Mouse (Mus musculus) kidney, postnatal 0 days (tissue): Measurements from ENCODE around the gene Dip2c. TPM values are rescaled to one million over a fixed set of nuclear protein-coding genes. Genes with fewer than 3 reads are reported as not detected.

Source experiments
- ATAC-seq: fragments of 200-750 bp; cut with Nextera tagmentation; replicated peaks from 2 replicates; pipeline ENCODE4 v1.8.0; 2017; ENCODE audit warnings: low read depth, moderate number of reproducible peaks, moderate TSS enrichment, moderate library complexity; ENCODE audit not compliant: low FRiP score
- DNase-seq: peaks from one replicate; pipeline ENCODE4 v3.0.0-alpha.2; 2016; ENCODE audit warnings: low spot score
- H3K27ac ChIP-seq: fragments of 300-500 bp; sonication (generic); 2 replicates; pipeline ENCODE4 v1.5.1; 2014; ENCODE audit warnings: mild to moderate bottlenecking
- H3K27me3 ChIP-seq: fragments of 300-500 bp; sonication (generic); 2 replicates; pipeline ENCODE4 v1.6.1; 2014; ENCODE audit warnings: low read length, mixed read lengths; ENCODE audit not compliant: insufficient read depth
- H3K36me3 ChIP-seq: fragments of 300-500 bp; sonication (generic); 2 replicates; pipeline ENCODE4 v1.6.1; 2014; ENCODE audit warnings: low read length, mixed read lengths; ENCODE audit not compliant: insufficient read depth
- H3K4me1 ChIP-seq: fragments of 300-500 bp; sonication (generic); replicated peaks from 2 replicates; pipeline ENCODE4 v1.6.1; 2014; ENCODE audit warnings: antibody characterized with exemption, low read length, mixed read lengths; ENCODE audit not compliant: insufficient read depth
- H3K4me2 ChIP-seq: fragments of 300-500 bp; sonication (generic); 2 replicates; pipeline ENCODE4 v1.6.1; 2014; ENCODE audit warnings: mild to moderate bottlenecking, low read length, moderate library complexity, mixed read lengths
- H3K4me3 ChIP-seq: fragments of 300-500 bp; sonication (generic); replicated peaks from 2 replicates; pipeline ENCODE4 v1.5.1; 2014; ENCODE audit warnings: low read depth, low read length
- H3K9ac ChIP-seq: fragments of 300-500 bp; sonication (generic); 2 replicates; pipeline ENCODE4 v1.6.1; 2014; ENCODE audit warnings: low read depth, low read length
- H3K9me3 ChIP-seq: fragments of 300-500 bp; sonication (generic); replicated peaks from 2 replicates; pipeline ENCODE4 v1.6.1; 2016; ENCODE audit warnings: low read length, inconsistent platforms, mixed read lengths
- CTCF ChIP-seq: IDR thresholded peaks from 2 replicates; pipeline ENCODE4 v1.5.1; 2016; ENCODE audit warnings: antibody characterized with exemption, low read depth, mild to moderate bottlenecking, moderate library complexity
- WGBS: fragments of 180-500 bp; shearing (Covaris S2); extraction: QIAGEN DNeasy Blood & Tissue Kit; methylation state at CpG from one replicate; pipeline ENCODE4 v1.1.7; 2014; 5-methylcytosine and 5-hydroxymethylcytosine counted together
- polyA plus RNA-seq: library from polyadenylated mRNA; unstranded; fragments of >200 nt; fragmentation: Nextera tagmentation; extraction: Ambion mirVana; gene quantifications from 2 replicates; pipeline ENCODE4 v1.2.1, GENCODE M21; 2015

The Dip2c gene
- polyA plus RNA-seq, 1 experiment from 2014 or later: 3.8 TPM

- Histone ChIP-seq H3K27me3 (no peaks in the 10 kb centered on the region), H3K9me3 (no peaks in the 10 kb centered on the region), H3K36me3 (no peaks in the 10 kb centered on the region), H3K27ac (no peak overlapping the region), H3K4me3 (no peak overlapping the region), H3K4me1 (no peaks in the 10 kb centered on the region), H3K4me2 (no peak overlapping the region), H3K9ac (no peak overlapping the region)
- 89% methylated on average over 4 of the region's 4 CpGs for WGBS
- DNase-seq (no peak), ATAC-seq (no peak)
- no peak for TF ChIP-seq CTCF
These were observed 145.6 kb downstream of the Dip2c start for GRCm38 (mm10) chr13:9421949-9422348.

DNA sequence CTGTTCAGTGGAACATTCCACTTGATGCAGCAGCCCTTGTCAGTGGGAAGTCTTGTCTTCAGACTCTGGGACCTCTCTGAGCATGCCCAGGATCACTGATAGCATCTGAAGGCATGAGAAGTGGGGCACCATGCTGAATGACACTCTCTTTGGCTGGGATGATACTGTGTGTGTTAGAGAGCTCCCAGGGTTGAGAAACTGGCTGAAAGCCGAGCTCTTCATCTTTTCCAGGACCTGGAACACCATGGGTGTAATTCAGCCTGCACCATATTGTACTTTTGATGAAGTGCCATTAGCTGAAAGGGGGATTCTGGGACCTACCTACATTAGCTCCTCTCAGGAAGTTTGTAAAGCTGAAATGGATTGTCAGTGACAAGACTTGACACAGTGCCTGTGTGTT, 146.5 kb downstream of the Dip2c start:
- DNase-seq: no peak
- H3K27me3 ChIP-seq: no peaks in the 10 kb centered on the region
- H3K4me2 ChIP-seq: no peak overlapping the region
- WGBS: 62% methylated on average over 1 of the region's 1 CpGs
- no peaks in the 10 kb centered on the region for H3K36me3 ChIP-seq
- no peak overlapping the region for H3K4me3 ChIP-seq
- no peaks in the 10 kb centered on the region for H3K4me1 ChIP-seq
- TF ChIP-seq CTCF: no peak
- H3K9ac ChIP-seq: no peak overlapping the region
- H3K27ac ChIP-seq: no peak overlapping the region
- no peaks in the 10 kb centered on the region for H3K9me3 ChIP-seq
- ATAC-seq: no peak

DNA sequence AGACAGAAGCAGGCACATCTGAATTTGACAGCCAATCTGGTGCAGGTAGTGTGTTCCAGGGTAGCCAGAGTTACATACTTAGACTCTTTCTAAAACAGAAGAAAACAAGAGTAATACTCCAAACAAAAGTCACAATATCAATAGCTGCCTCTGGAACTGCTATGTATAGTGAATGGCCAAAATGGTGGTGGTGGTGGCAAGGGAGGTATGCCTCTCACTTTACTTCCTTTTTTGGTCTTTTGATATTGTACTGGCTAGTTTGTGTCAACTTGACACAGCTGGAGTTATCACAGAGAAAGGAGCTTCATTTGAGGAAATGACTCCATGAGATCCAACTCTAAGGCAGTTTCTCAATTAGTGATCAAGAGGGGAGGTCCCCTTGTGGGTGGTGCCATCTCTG, 148.1 kb downstream of the Dip2c start:
- Histone ChIP-seq H3K4me3 (no peak overlapping the region), H3K4me1 (no peaks in the 10 kb centered on the region), H3K27me3 (no peaks in the 10 kb centered on the region), H3K27ac (no peak overlapping the region), H3K36me3 (no peaks in the 10 kb centered on the region), H3K9ac (no peak overlapping the region), H3K9me3 (no peaks in the 10 kb centered on the region), H3K4me2 (no peak overlapping the region)
- ATAC-seq (no peak), DNase-seq (no peak)
- TF ChIP-seq CTCF: no peak

DNA sequence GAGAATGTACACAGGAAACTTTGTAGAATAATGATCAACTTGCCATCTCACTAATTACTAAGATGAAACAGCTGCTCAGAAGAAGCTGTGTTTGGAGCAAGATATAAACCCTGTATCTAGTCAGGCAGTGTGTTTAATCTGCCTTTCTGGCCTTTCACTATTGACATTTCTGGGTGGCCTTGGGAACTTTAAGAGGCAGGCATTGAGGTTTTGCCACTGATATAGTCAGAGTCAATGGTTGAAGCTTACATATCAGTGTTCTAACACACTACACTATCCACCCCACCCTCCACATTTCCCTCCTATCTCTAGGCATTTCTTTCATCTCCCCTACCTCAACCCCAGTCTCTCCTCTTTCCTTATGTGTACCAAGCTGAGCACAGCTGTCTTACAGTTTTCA, 149.9 kb downstream of the Dip2c start:
- Histone ChIP-seq H3K36me3 (no peaks in the 10 kb centered on the region), H3K9ac (no peak overlapping the region), H3K4me2 (no peak overlapping the region), H3K9me3 (0 out of 2 replicates have a peak, but pooled peaks cover 3% of the 10 kb centered on the region), H3K4me3 (no peak overlapping the region), H3K27ac (no peak overlapping the region), H3K4me1 (no peaks in the 10 kb centered on the region), H3K27me3 (no peaks in the 10 kb centered on the region)
- ATAC-seq: no peak
- TF ChIP-seq CTCF: no peak
- DNase-seq: no peak

DNA sequence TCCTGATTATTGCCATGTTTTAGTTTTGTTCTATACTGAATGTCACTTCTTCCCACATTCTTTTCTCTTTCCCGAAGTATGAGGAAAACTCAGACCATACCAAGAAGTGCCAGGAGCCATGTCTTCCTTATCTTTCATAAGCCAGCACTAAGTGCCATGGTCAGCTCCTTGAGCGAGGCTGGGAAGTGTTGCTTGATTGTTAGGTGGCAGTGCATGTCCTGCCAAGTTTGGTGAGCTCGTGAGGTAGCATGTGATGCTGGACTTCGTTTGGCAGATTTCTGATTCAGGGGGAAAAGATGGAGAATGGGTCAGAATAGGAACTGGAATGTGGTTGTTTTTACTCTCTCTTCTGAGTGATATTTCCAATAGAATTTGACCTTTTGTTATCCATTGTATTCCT, 150.5 kb downstream of the Dip2c start:
- no peak for ATAC-seq
- H3K36me3 ChIP-seq: no peaks in the 10 kb centered on the region; the same call in 1 of the 2 replicates
- no peak for DNase-seq

GRCm38 (mm10) chr13:9429884-9430283, 153.6 kb downstream of the Dip2c start:
- Histone ChIP-seq H3K4me2 (no peak overlapping the region), H3K9ac (no peak overlapping the region), H3K9me3 (0 out of 2 replicates have a peak, but pooled peaks cover 3% of the 10 kb centered on the region), H3K27ac (no peak overlapping the region), H3K27me3 (no peaks in the 10 kb centered on the region), H3K4me1 (no peaks in the 10 kb centered on the region), H3K36me3 (no peaks in the 10 kb centered on the region; the same call in 1 of the 2 replicates), H3K4me3 (no peak overlapping the region)
- TF ChIP-seq CTCF: no peak
- DNase-seq (no peak), ATAC-seq (no peak)
- 73% methylated on average over 1 of the region's 1 CpGs for WGBS

More for the DNA sequence above, 150.5 kb downstream of the Dip2c start:
- H3K4me1 ChIP-seq: no peaks in the 10 kb centered on the region
- H3K27me3 ChIP-seq: no peaks in the 10 kb centered on the region
- H3K9ac ChIP-seq: no peak overlapping the region
- 67% methylated on average over 4 of the region's 4 CpGs for WGBS
- no peak overlapping the region for H3K27ac ChIP-seq
- H3K4me3 ChIP-seq: no peak overlapping the region
- TF ChIP-seq CTCF: no peak
- no peak overlapping the region for H3K4me2 ChIP-seq
- H3K9me3 ChIP-seq: 0 out of 2 replicates have a peak, but pooled peaks cover 3% of the 10 kb centered on the region

- Histone ChIP-seq H3K36me3 (no peaks in the 10 kb centered on the region; the same call in 1 of the 2 replicates), H3K4me1 (no peaks in the 10 kb centered on the region), H3K9me3 (0 out of 2 replicates have a peak, but pooled peaks cover 3% of the 10 kb centered on the region), H3K4me2 (no peak overlapping the region), H3K4me3 (no peak overlapping the region), H3K27me3 (no peaks in the 10 kb centered on the region), H3K9ac (no peak overlapping the region), H3K27ac (no peak overlapping the region)
- WGBS: 92% methylated on average over 2 of the region's 2 CpGs
- ATAC-seq: no peak
- no peak for DNase-seq
- TF ChIP-seq CTCF: no peak
These were observed 154.4 kb downstream of the Dip2c start for GRCm38 (mm10) chr13:9430724-9431123.
